Mouse (Mus musculus): Measurements from ENCODE around the gene Fam219b.

DNA sequence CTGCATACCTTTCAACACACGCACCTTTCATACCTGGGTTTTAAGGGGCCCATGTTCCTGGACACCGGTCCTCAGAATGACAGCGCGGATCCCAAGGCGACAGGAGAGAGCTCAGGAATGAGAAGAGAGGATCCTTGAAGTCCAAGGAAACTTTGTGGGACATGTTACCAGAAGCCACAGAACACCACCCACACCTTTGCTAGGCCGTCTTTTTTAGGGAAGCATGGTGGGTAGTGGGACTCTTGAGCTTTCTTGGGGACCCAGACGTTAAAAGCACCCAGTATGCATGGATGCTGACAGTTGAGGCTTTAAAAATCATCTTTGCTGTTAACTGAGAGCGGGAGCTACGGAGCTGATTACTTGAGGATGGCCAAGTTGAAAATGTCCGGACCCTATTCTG is 32.4 kb upstream of the Fam219b start:
- TF ChIP-seq GATA1 (IDR thresholded peaks at IDR 0.05; ENCODE audit: low read length) (no peak), TAL1 (IDR thresholded peaks at IDR 0.05; ENCODE audit: low read length) (no peak)
